In genomic region chr6:129532556-129532941, GRCm38 (mm10) we compare ENCODE assay signal across 8 mouse cellular contexts. TPM values are rescaled to one million over a fixed set of nuclear protein-coding genes. Genes with fewer than 3 reads are reported as not detected.
A peak's percentile ranks its signal among the peaks of the same experiment; 100 is the strongest.
DNase-seq lines count a peak whose midpoint lies in the region; ATAC-seq lines count a peak whose summit lies in the region.

No protein-coding gene starts in this region.

- H3K36me3 ChIP-seq in forebrain, embryonic 11.5 days (ENCODE audit: control insufficient read depth, insufficient read depth, low read length) = no peaks in the 10 kb centered on the region
- H3K36me3 ChIP-seq in heart, embryonic 16.5 days (ENCODE audit: control insufficient read depth, insufficient read depth) = no peaks in the 10 kb centered on the region; the same call in 1 of the 2 replicates
- H3K36me3 ChIP-seq in liver, embryonic 16.5 days (ENCODE audit: control insufficient read depth, insufficient read depth) = no peaks in the 10 kb centered on the region
- H3K36me3 ChIP-seq in neural tube, embryonic 11.5 days (ENCODE audit: control insufficient read depth, insufficient read depth, low read length) = no peaks in the 10 kb centered on the region

- no peaks in the 10 kb centered on the region for H3K4me1 ChIP-seq in forebrain, embryonic 11.5 days (replicated peaks; ENCODE audit: control insufficient read depth, insufficient read depth, low read length)
- H3K4me1 ChIP-seq in heart, embryonic 16.5 days (ENCODE audit: control insufficient read depth, insufficient read depth, low read length) = peaks cover 25% of the 10 kb centered on the region
- H3K4me1 ChIP-seq in liver, embryonic 16.5 days (ENCODE audit: control insufficient read depth, low read depth, low read length) = peaks cover 20% of the 10 kb centered on the region
- 0 out of 2 replicates have a peak, but pooled peaks cover 3% of the 10 kb centered on the region for H3K4me1 ChIP-seq in neural tube, embryonic 11.5 days (ENCODE audit: control insufficient read depth, insufficient read depth, low read length)

- no peaks in the 10 kb centered on the region for H3K9me3 ChIP-seq in forebrain, embryonic 11.5 days (ENCODE audit: control insufficient read depth, low read length)
- H3K9me3 ChIP-seq in heart, embryonic 16.5 days (replicated peaks; ENCODE audit: control insufficient read depth, low read length) = no peaks in the 10 kb centered on the region
- H3K9me3 ChIP-seq in liver, embryonic 16.5 days (replicated peaks; ENCODE audit: control insufficient read depth, low read length) = no peaks in the 10 kb centered on the region
- H3K9me3 ChIP-seq in neural tube, embryonic 11.5 days (ENCODE audit: control insufficient read depth, low read length) = no peaks in the 10 kb centered on the region

- peak overlapping the region; percentile 73 for H3K4me2 ChIP-seq in forebrain, embryonic 11.5 days (ENCODE audit: low read depth, low read length, severe bottlenecking)
- H3K4me2 ChIP-seq in heart, embryonic 16.5 days (ENCODE audit: low read depth, low read length) = peak overlapping the region; percentile 88
- peak overlapping the region; percentile 72 for H3K4me2 ChIP-seq in liver, embryonic 16.5 days (ENCODE audit: low read depth, low read length)
- peak overlapping the region; percentile 62 for H3K4me2 ChIP-seq in neural tube, embryonic 11.5 days (ENCODE audit: low read depth)

- no peaks in the 10 kb centered on the region for H3K27me3 ChIP-seq in forebrain, embryonic 11.5 days (ENCODE audit: control insufficient read depth, insufficient read depth, low read length)
- no peaks in the 10 kb centered on the region for H3K27me3 ChIP-seq in heart, embryonic 16.5 days (ENCODE audit: control insufficient read depth, insufficient read depth, low read length)
- no peaks in the 10 kb centered on the region for H3K27me3 ChIP-seq in liver, embryonic 16.5 days (ENCODE audit: control insufficient read depth, insufficient read depth, low read depth, low read length)
- H3K27me3 ChIP-seq in neural tube, embryonic 11.5 days (ENCODE audit: control insufficient read depth, insufficient read depth, low read length) = no peaks in the 10 kb centered on the region

- peak overlapping the region; percentile 60; the same call in 1 of the 2 replicates for H3K9ac ChIP-seq in forebrain, embryonic 11.5 days (ENCODE audit: low read length)
- peak overlapping the region; percentile 78 for H3K9ac ChIP-seq in heart, embryonic 16.5 days (ENCODE audit: low read length)
- H3K9ac ChIP-seq in liver, embryonic 16.5 days (ENCODE audit: low read depth, low read length) = peak overlapping the region; percentile 80
- H3K9ac ChIP-seq in neural tube, embryonic 11.5 days (ENCODE audit: low read length) = peak overlapping the region; percentile 78

- peak overlapping the region; percentile 74 for H3K4me3 ChIP-seq in forebrain, embryonic 11.5 days (ENCODE audit: low read depth, low read length)
- peak overlapping the region; percentile 71 for H3K4me3 ChIP-seq in heart, embryonic 16.5 days (ENCODE audit: low read length)
- H3K4me3 ChIP-seq in liver, embryonic 16.5 days (ENCODE audit: low read depth, low read length) = peak overlapping the region; percentile 82
- H3K4me3 ChIP-seq in neural tube, embryonic 11.5 days (ENCODE audit: low read depth, low read length) = peak overlapping the region; percentile 81

- ATAC-seq in forebrain, embryonic 11.5 days (replicated peaks; ENCODE audit: low FRiP score) = peak; percentile 31
- ATAC-seq in heart, embryonic 16.5 days (replicated peaks; ENCODE audit: extremely low read depth, insufficient read depth, low FRiP score) = no peak
- peak; percentile 38 for ATAC-seq in liver, embryonic 16.5 days (ENCODE audit: low read depth)
- ATAC-seq in neural tube, embryonic 11.5 days (ENCODE audit: insufficient read depth, low FRiP score, low TSS enrichment) = peak; percentile 37

- WGBS in forebrain, embryonic 11.5 days = 38% methylated on average over 7 of the region's 7 CpGs
- WGBS in heart, embryonic 16.5 days = 30% methylated on average over 7 of the region's 7 CpGs
- 38% methylated on average over 7 of the region's 7 CpGs for WGBS in liver, embryonic 16.5 days (ENCODE audit: insufficient replicate concordance)
- 39% methylated on average over 7 of the region's 7 CpGs for WGBS in neural tube, embryonic 11.5 days

- DNase-seq in CD4-positive, CD25-positive, alpha-beta regulatory T cell, adult 2 months (ENCODE audit: low read depth, low spot score) = peak; percentile 41
- DNase-seq in adrenal gland, postnatal 4 days (ENCODE audit: low spot score in 2 of 2) = peak; percentile 24 to 60
- DNase-seq in forebrain, embryonic 11.5 days (ENCODE audit: low spot score) = no peak
- DNase-seq in kidney, postnatal 14 days = peak; percentile 95
- peak; percentile 47 for DNase-seq in neural tube, embryonic 11.5 days (ENCODE audit: low spot score)
- DNase-seq in urinary bladder, postnatal 4 days (ENCODE audit: low spot score in 2 of 2) = peak; percentile 46 to 70

- no peak overlapping the region for H3K27ac ChIP-seq in forebrain, embryonic 11.5 days (ENCODE audit: low read depth, low read length)
- peak overlapping the region; percentile 67; the same call in 1 of the 2 replicates for H3K27ac ChIP-seq in heart, embryonic 16.5 days (ENCODE audit: low read length)
- peak overlapping the region; percentile 82 for H3K27ac ChIP-seq in liver, embryonic 16.5 days (ENCODE audit: low read length)
- H3K27ac ChIP-seq in neural tube, embryonic 11.5 days (ENCODE audit: low read depth, low read length) = no peak overlapping the region

RNA-seq across cellular contexts. Expression of gene Gabarapl1, which starts 0.4 kb away (rescaled TPM):
- total RNA-seq in adrenal gland, postnatal 4 days (2021) = 100 to 1,000 TPM; 135 to 141 TPM
- polyA plus RNA-seq in forebrain, embryonic 11.5 days (2014; fragmentation: Nextera tagmentation; extraction: Ambion mirVana) = 21.5 and 22.4 TPM in 2 replicates
- 39.7 and 41.8 TPM in 2 replicates for polyA plus RNA-seq in heart, embryonic 16.5 days (2015; fragmentation: Nextera tagmentation; extraction: Ambion mirVana)
- 28.4 and 28.6 TPM in 2 replicates for polyA plus RNA-seq in liver, embryonic 16.5 days (2015; fragmentation: Nextera tagmentation; extraction: Ambion mirVana)
- 24.3 and 24.6 TPM in 2 replicates for polyA plus RNA-seq in neural tube, embryonic 11.5 days (2014; fragmentation: Nextera tagmentation; extraction: Ambion mirVana)

RNA-seq across cellular contexts. Expression of gene Tmem52b, which starts 20.2 kb away (rescaled TPM):
- total RNA-seq in adrenal gland, postnatal 4 days (2021) = 10 to 100 TPM in 1 of 2 experiments, under 1 TPM in 1; 0.96 to 31.1 TPM
- not detected in 2 replicates for polyA plus RNA-seq in forebrain, embryonic 11.5 days (2014; fragmentation: Nextera tagmentation; extraction: Ambion mirVana)
- polyA plus RNA-seq in heart, embryonic 16.5 days (2015; fragmentation: Nextera tagmentation; extraction: Ambion mirVana) = 0.05 TPM in 1 of 2 replicates, not detected in the other
- 0.04 TPM in 1 of 2 replicates, not detected in the other for polyA plus RNA-seq in liver, embryonic 16.5 days (2015; fragmentation: Nextera tagmentation; extraction: Ambion mirVana)
- polyA plus RNA-seq in neural tube, embryonic 11.5 days (2014; fragmentation: Nextera tagmentation; extraction: Ambion mirVana) = not detected in 2 replicates

RNA-seq across cellular contexts. Expression of gene Olr1, which starts 25.6 kb away (rescaled TPM):
- under 1 TPM; 0.36 to 0.65 TPM for total RNA-seq in adrenal gland, postnatal 4 days (2021)
- not detected in 2 replicates for polyA plus RNA-seq in forebrain, embryonic 11.5 days (2014; fragmentation: Nextera tagmentation; extraction: Ambion mirVana)
- 0.30 and 0.39 TPM in 2 replicates for polyA plus RNA-seq in heart, embryonic 16.5 days (2015; fragmentation: Nextera tagmentation; extraction: Ambion mirVana)
- polyA plus RNA-seq in liver, embryonic 16.5 days (2015; fragmentation: Nextera tagmentation; extraction: Ambion mirVana) = 1.2 and 1.3 TPM in 2 replicates
- polyA plus RNA-seq in neural tube, embryonic 11.5 days (2014; fragmentation: Nextera tagmentation; extraction: Ambion mirVana) = not detected in 2 replicates

RNA-seq across cellular contexts. Expression of gene Klre1, which starts 45.2 kb away (rescaled TPM):
- not detected for total RNA-seq in adrenal gland, postnatal 4 days (2021)
- polyA plus RNA-seq in forebrain, embryonic 11.5 days (2014; fragmentation: Nextera tagmentation; extraction: Ambion mirVana) = not detected in 2 replicates
- not detected in 2 replicates for polyA plus RNA-seq in heart, embryonic 16.5 days (2015; fragmentation: Nextera tagmentation; extraction: Ambion mirVana)
- polyA plus RNA-seq in liver, embryonic 16.5 days (2015; fragmentation: Nextera tagmentation; extraction: Ambion mirVana) = 0.13 TPM in 1 of 2 replicates, not detected in the other
- not detected in 2 replicates for polyA plus RNA-seq in neural tube, embryonic 11.5 days (2014; fragmentation: Nextera tagmentation; extraction: Ambion mirVana)

RNA-seq across cellular contexts. Expression of gene Klrd1, which starts 59.0 kb away (rescaled TPM):
- 1 to 10 TPM in 1 of 2 experiments, under 1 TPM in 1; 0.56 to 1.1 TPM for total RNA-seq in adrenal gland, postnatal 4 days (2021)
- polyA plus RNA-seq in forebrain, embryonic 11.5 days (2014; fragmentation: Nextera tagmentation; extraction: Ambion mirVana) = not detected in 2 replicates
- polyA plus RNA-seq in heart, embryonic 16.5 days (2015; fragmentation: Nextera tagmentation; extraction: Ambion mirVana) = 1.0 and 2.6 TPM in 2 replicates
- polyA plus RNA-seq in liver, embryonic 16.5 days (2015; fragmentation: Nextera tagmentation; extraction: Ambion mirVana) = 0.68 and 1.0 TPM in 2 replicates
- not detected in 2 replicates for polyA plus RNA-seq in neural tube, embryonic 11.5 days (2014; fragmentation: Nextera tagmentation; extraction: Ambion mirVana)

Comparison
In these comparisons a context has a peak if more than half of its experiments do, and no peak if none do; other contexts are left out.
1. H3K27ac ChIP-seq: peak in heart, embryonic 16.5 days (single experiment) and liver, embryonic 16.5 days (single experiment); none in forebrain, embryonic 11.5 days (single experiment) and neural tube, embryonic 11.5 days (single experiment).
2. Peak in every context shown above with its lines, with median percentiles within 50 percentile points of each other: H3K4me2 ChIP-seq, H3K4me3 ChIP-seq and H3K9ac ChIP-seq.